Mouse (Mus musculus) erythroid progenitor cell, adult 5-6 weeks (primary cell): Measurements from ENCODE around the gene Cdhr2. TPM values are rescaled to one million over a fixed set of nuclear protein-coding genes. Genes with fewer than 3 reads are reported as not detected.

Source experiments
- ATAC-seq: replicated peaks from 2 replicates; pipeline ENCODE4 v1.8.0; 2016; ENCODE audit warnings: moderate number of reproducible peaks, mild to moderate bottlenecking, moderate TSS enrichment, inconsistent platforms; ENCODE audit not compliant: poor library complexity, low FRiP score, severe bottlenecking
- total RNA-seq, 2 experiments: library from RNA; stranded (forward) in 1 of 2; stranded (reverse) in 1 of 2; fragments of 150-400 nt in 1 of 2; fragments of 186-747, 209-891 nt in 1 of 2; gene quantifications; 2 replicates each; pipeline versions ENCODE4 v1.2.3 to v1.2.4; 2015 to 2017; ENCODE audit warnings: low replicate concordance in 2 of 2

Cdhr2 gene
- total RNA-seq, 2 experiments from 2014 or later, result not detected

- ATAC-seq, result no peak
Measured at GRCm38 (mm10) chr13:54767012-54767411, 65.8 kb downstream of the Cdhr2 start.

DNA sequence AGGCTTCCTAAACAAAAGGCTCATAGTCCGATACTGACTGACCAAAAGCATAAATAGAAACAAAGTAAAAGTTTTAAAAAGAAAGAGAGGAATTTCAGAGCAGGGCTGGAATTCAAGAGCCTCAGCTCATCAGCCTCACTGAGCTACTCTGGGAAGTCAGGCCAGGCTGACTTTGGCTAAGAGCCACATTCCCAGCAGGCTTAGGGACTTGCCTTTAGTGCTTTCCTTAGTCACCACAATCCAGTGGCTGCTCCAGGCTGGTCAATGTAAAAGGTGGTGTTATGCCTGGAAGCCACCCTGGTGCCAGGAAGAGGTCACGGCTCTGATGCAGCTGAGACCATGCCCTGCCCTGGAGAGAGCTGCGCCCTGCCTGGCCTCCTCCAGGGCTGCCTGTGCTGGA is 79.3 kb downstream of the Cdhr2 start:
- ATAC-seq, result no peak

- ATAC-seq, result no peak
Measured at GRCm38 (mm10) chr13:54781086-54781485, 79.8 kb downstream of the Cdhr2 start.

GRCm38 (mm10) chr13:54783235-54783634 is 82.0 kb downstream of the Cdhr2 start:
- ATAC-seq, result no peak

DNA sequence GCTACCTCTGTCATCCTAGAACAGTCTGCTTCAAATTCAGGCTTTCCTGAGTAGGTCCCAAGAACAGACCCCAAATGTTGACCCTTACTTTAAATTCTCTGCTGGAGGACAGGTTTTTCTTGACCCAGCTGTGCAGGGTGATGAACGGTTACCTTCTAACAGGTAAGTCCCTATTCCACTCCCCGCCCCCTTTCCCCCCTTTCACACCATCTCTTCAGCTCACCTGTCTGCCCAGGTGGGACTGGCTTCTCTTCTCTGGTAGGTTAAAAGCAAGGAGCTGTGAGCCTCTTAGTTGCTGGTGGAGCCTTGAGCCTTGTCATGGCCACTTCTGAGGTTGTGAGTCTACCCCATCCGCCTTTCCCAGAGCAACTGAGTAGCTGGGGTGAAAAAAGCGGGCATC is 82.4 kb downstream of the Cdhr2 start, which contains the start of gene Eif4e1b:
Gene Eif4e1b, plus strand, starts transcription at position 301 of the 400 bp plus-strand sequence.
- no peak for ATAC-seq

Other genes with a start within 250 kb of the Cdhr2 start
- gene Thoc3, start 232.6 kb upstream of the Cdhr2 start, total RNA-seq (2015; ENCODE audit: low replicate concordance), result 4.2 and 6.8 TPM in 2 replicates
- 10.2 and 11.4 TPM in 2 replicates for gene Thoc3, start 232.6 kb upstream of the Cdhr2 start, total RNA-seq (2017; ENCODE audit: low replicate concordance)
- gene Simc1, start 197.7 kb upstream of the Cdhr2 start, total RNA-seq (2015; ENCODE audit: low replicate concordance), result 4.3 and 15.1 TPM in 2 replicates
- gene Simc1, start 197.7 kb upstream of the Cdhr2 start, total RNA-seq (2017; ENCODE audit: low replicate concordance), result 2.3 and 8.8 TPM in 2 replicates
- gene 4833439L19Rik, start 136.0 kb upstream of the Cdhr2 start, total RNA-seq (2015; ENCODE audit: low replicate concordance), result 37.3 and 55.1 TPM in 2 replicates
- gene 4833439L19Rik, start 136.0 kb upstream of the Cdhr2 start, total RNA-seq (2017; ENCODE audit: low replicate concordance), result 23.8 and 33.6 TPM in 2 replicates
- gene Arl10, start 126.4 kb upstream of the Cdhr2 start, total RNA-seq (2015; ENCODE audit: low replicate concordance), result 1.1 TPM in 1 of 2 replicates, not detected in the other
- not detected in 2 replicates for gene Arl10, start 126.4 kb upstream of the Cdhr2 start, total RNA-seq (2017; ENCODE audit: low replicate concordance)
- 6.5 and 17.2 TPM in 2 replicates for gene Nop16, start 111.4 kb upstream of the Cdhr2 start, total RNA-seq (2015; ENCODE audit: low replicate concordance)
- gene Nop16, start 111.4 kb upstream of the Cdhr2 start, total RNA-seq (2017; ENCODE audit: low replicate concordance), result 5.4 and 14.8 TPM in 2 replicates
- gene Higd2a, start 111.3 kb upstream of the Cdhr2 start, total RNA-seq (2015; ENCODE audit: low replicate concordance), result 36.0 and 53.0 TPM in 2 replicates
- 9.2 and 19.0 TPM in 2 replicates for gene Higd2a, start 111.3 kb upstream of the Cdhr2 start, total RNA-seq (2017; ENCODE audit: low replicate concordance)
- gene Cltb, start 90.1 kb upstream of the Cdhr2 start, total RNA-seq (2015; ENCODE audit: low replicate concordance), result 2.2 and 5.9 TPM in 2 replicates
- gene Cltb, start 90.1 kb upstream of the Cdhr2 start, total RNA-seq (2017; ENCODE audit: low replicate concordance), result 5.0 and 7.8 TPM in 2 replicates
- 30.2 and 37.5 TPM in 2 replicates for gene Faf2, start 79.7 kb upstream of the Cdhr2 start, total RNA-seq (2015; ENCODE audit: low replicate concordance)
- gene Faf2, start 79.7 kb upstream of the Cdhr2 start, total RNA-seq (2017; ENCODE audit: low replicate concordance), result 27.1 and 41.9 TPM in 2 replicates
- gene Rnf44, start 7.6 kb upstream of the Cdhr2 start, total RNA-seq (2015; ENCODE audit: low replicate concordance), result 80.9 and 107 TPM in 2 replicates
- 17.1 and 62.3 TPM in 2 replicates for gene Rnf44, start 7.6 kb upstream of the Cdhr2 start, total RNA-seq (2017; ENCODE audit: low replicate concordance)
- gene Gprin1, start 48.4 kb downstream of the Cdhr2 start, total RNA-seq (2015; ENCODE audit: low replicate concordance), result not detected in 2 replicates
- gene Gprin1, start 48.4 kb downstream of the Cdhr2 start, total RNA-seq (2017; ENCODE audit: low replicate concordance), result not detected in 2 replicates
- not detected in 2 replicates for gene Sncb, start 65.1 kb downstream of the Cdhr2 start, total RNA-seq (2015; ENCODE audit: low replicate concordance)
- not detected in 2 replicates for gene Sncb, start 65.1 kb downstream of the Cdhr2 start, total RNA-seq (2017; ENCODE audit: low replicate concordance)
- not detected in 2 replicates for gene Eif4e1b, start 82.5 kb downstream of the Cdhr2 start, total RNA-seq (2015; ENCODE audit: low replicate concordance)
- gene Eif4e1b, start 82.5 kb downstream of the Cdhr2 start, total RNA-seq (2017; ENCODE audit: low replicate concordance), result not detected in 2 replicates
- gene Tspan17, start 87.9 kb downstream of the Cdhr2 start, total RNA-seq (2015; ENCODE audit: low replicate concordance), result not detected in 2 replicates
- 6.3 TPM in 1 of 2 replicates, not detected in the other for gene Tspan17, start 87.9 kb downstream of the Cdhr2 start, total RNA-seq (2017; ENCODE audit: low replicate concordance)
- gene Unc5a, start 247.9 kb downstream of the Cdhr2 start, total RNA-seq (2015; ENCODE audit: low replicate concordance), result 1.1 TPM in 1 of 2 replicates, not detected in the other
- 0.90 TPM in 1 of 2 replicates, not detected in the other for gene Unc5a, start 247.9 kb downstream of the Cdhr2 start, total RNA-seq (2017; ENCODE audit: low replicate concordance)